Mouse (Mus musculus): ENCODE measurements at regions not wholly inside any gene's neighbourhood (a gene's known extent, or its start where the extent isn't known, plus 50 kb on each side); places are given as distances from the start of the nearest gene placed in this dataset.

DNA sequence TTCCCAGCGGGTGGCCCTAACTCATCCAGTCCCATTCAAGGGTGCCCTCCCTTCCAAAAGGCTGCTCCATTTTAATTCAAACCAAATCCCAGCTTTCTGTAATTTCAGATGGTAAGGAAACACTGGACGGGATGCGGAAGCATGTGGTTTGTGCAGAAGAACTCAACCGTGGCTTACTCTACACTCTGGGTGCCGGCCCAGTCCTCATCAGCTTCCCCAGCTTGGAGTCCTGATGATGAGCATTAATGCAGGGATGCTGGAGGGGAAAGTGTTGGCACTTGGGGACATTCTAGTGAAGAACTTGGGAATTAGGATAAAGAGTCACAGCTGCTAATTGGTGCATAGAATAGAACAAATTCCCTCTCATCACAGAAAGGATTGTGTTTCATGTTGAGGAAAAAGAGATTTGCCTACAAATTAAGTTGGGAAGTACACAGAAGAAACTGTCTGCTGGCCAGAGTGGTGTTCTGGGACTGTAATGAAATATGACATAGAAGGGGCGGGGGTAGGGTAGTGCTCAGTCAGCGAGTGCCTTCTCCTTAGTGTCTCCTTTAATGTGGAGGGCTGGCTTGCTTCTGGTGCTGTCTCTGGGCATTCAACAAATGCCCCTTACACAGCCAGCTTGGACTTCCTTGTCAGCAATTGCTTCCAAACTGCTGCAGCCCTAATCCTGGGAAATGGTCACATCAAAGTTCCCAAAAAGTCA, 285.0 kb upstream of the Bmper start:
- Histone ChIP-seq H3K4me1 (replicated peaks) (no peaks in the 10 kb centered on the region), H3K27me3 (no peaks in the 10 kb centered on the region), H3K27ac (no peak overlapping the region), H3K9ac (replicated peaks) (no peak overlapping the region), H3K4me2 (replicated peaks) (no peak overlapping the region), H3K4me3 (replicated peaks) (no peak overlapping the region), H3K9me3 (no peaks in the 10 kb centered on the region), H3K36me3 (no peaks in the 10 kb centered on the region)
- WGBS = 83% methylated on average over 7 of the region's 7 CpGs
- no peak for ATAC-seq

DNA sequence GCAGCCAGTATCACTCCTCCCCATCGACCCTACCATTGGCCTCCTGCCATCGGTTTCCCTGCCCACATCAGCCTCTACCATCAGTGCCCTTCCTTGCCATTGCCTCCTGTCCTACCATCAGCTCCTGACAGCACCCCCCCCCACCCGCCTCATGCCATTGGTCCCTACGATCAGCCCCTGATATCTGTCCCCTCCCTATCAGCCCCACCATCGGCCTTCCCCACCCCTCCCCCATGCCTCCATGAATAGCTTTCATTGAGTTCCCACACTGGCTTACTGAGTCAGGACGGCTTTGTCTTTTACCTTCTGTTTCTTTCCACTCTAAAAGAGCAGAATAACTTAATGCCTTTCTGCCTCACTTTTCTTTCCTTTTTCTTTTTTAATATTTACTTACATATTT, 277.9 kb upstream of the Bmper start:
- H3K9me3 ChIP-seq = no peaks in the 10 kb centered on the region
- peaks cover 7% of the 10 kb centered on the region for H3K4me1 ChIP-seq (replicated peaks)
- no peak for ATAC-seq
- no peak overlapping the region for H3K9ac ChIP-seq (replicated peaks)
- 56% methylated on average over 6 of the region's 6 CpGs for WGBS
- H3K4me3 ChIP-seq (replicated peaks) = no peak overlapping the region
- no peaks in the 10 kb centered on the region for H3K27me3 ChIP-seq
- H3K27ac ChIP-seq = no peak overlapping the region
- H3K36me3 ChIP-seq = no peaks in the 10 kb centered on the region
- no peak overlapping the region for H3K4me2 ChIP-seq (replicated peaks)

DNA sequence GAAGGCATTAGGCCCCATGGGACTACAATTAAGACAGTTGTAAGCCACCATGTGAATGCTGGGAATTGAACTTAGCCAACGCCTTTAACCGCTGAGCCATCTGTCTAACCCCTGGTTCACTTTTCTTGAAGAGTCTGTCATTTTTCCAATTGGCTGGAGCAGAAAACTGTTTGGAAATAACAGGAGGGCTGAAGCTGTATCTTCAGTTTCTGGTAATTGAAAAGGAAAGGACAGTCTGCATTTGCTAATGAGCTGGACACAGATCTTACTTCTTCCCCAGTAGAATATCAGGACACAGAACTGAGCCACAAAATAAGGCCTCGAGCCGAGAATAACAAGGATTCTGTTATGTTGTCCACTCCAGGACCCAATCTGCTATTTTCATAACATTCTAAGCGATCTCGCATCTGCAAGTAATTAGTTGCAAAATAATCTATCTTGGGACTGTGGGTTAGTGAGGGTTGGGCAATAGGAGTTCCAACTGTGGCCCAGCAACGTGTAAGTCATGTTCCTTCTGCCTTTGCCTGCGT, 277.4 kb upstream of the Bmper start:
- Histone ChIP-seq H3K9ac (replicated peaks) (no peak overlapping the region), H3K4me2 (replicated peaks) (no peak overlapping the region), H3K36me3 (no peaks in the 10 kb centered on the region), H3K27me3 (no peaks in the 10 kb centered on the region), H3K4me3 (replicated peaks) (no peak overlapping the region), H3K9me3 (no peaks in the 10 kb centered on the region), H3K4me1 (replicated peaks) (peaks cover 7% of the 10 kb centered on the region), H3K27ac (no peak overlapping the region)
- no peak for ATAC-seq
- WGBS = 74% methylated on average over 8 of the region's 8 CpGs

DNA sequence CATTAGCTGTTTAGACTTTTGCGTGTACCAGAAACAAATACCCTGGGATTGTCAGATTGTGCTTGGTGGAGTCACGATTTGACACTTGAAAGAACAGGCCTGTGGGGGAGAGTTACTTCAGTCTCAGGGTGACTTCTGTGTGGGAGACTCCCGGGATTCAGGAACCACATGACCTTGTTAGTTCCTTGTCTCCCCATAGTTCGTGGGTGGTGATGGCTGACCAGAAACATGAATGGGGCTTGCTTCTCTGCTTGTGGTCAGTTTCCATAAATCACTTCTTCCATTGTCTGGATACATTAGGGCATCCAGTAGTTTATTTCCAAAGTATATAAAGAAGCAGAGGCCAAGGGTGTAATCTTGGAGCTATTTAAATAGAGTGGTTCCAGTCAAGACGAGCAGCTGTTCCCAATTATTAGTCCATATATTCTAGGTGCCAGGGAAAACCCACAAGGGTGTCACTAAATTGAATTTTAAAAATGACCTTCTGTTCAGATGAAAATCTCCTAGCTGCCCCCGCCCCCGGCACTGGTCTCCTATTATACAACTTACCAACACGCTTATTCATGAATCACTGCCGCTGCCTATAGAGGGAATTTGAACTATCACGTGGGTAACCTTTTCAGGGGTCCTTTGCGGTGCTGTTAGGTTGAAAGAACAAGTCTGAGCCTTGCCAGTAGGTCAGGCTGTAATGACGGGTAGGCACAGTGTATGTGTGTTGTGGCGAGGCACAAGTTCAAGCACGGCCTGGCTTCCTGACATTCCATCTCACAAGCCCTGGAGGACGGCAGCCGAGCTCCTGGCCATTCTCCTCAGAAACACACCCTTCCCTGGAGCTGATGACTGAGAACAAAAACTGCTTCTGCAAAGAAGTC, 270.1 kb upstream of the Bmper start:
- Histone ChIP-seq H3K4me3 (replicated peaks) (no peak overlapping the region), H3K27me3 (no peaks in the 10 kb centered on the region), H3K36me3 (no peaks in the 10 kb centered on the region), H3K4me2 (replicated peaks) (no peak overlapping the region), H3K9ac (replicated peaks) (no peak overlapping the region), H3K9me3 (no peaks in the 10 kb centered on the region), H3K4me1 (replicated peaks) (no peaks in the 10 kb centered on the region), H3K27ac (no peak overlapping the region)
- 81% methylated on average over 16 of the region's 16 CpGs for WGBS
- ATAC-seq = no peak

DNA sequence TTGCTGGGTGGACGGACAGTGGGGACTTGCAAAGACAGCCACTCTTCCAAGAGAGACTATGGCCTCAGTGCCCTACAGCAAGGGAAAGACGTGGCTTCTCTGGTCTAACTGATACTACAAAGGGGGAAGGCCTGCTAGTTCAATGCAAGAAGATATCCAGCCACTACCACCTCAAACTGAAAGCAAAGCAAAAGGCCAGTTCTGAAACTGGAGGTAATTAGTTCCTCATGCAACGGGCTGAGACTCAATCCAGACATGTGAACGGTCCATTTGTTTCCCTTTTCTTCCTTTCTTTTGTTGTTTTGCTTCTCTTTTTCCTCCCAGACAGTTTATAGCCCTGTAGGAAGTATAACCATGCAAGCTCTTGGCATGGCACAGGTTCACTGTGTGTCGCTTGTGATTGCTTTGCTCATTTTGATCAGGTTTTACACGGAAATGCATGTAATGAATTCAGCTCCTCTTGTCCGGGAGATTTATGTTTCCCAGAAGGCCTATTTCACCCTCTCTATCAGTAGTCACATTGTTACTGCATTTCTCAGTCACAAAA, 260.5 kb upstream of the Bmper start:
- ATAC-seq = no peak
- no peak overlapping the region for H3K4me3 ChIP-seq (replicated peaks)
- no peaks in the 10 kb centered on the region for H3K4me1 ChIP-seq (replicated peaks)
- H3K36me3 ChIP-seq = no peaks in the 10 kb centered on the region
- H3K9ac ChIP-seq (replicated peaks) = no peak overlapping the region
- H3K9me3 ChIP-seq = peaks cover 4% of the 10 kb centered on the region; the same call in 1 of the 2 replicates
- H3K27me3 ChIP-seq = no peaks in the 10 kb centered on the region
- 66% methylated on average over 7 of the region's 7 CpGs for WGBS
- H3K27ac ChIP-seq = no peak overlapping the region
- no peak overlapping the region for H3K4me2 ChIP-seq (replicated peaks)

DNA sequence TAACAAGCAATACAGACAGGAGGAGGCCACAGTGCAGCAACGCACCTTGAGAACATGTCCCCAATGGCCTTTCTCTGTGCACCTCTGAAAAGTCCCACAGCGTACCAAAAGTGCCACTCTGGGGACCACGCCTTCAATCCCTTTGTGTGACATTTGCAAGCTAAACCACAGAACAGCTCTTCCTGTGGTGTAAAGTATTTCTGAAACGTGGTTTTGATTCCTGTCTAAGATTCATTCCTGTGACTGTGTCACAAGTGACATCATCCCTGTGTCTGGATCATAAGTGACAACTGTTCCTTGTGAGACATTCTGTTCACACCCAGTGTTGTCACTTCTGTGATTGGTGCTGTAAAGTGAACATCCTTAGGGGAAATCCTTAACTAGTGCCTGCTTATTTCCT, 251.6 kb upstream of the Bmper start:
- no peak overlapping the region for H3K4me2 ChIP-seq (replicated peaks)
- 90% methylated on average over 4 of the region's 4 CpGs for WGBS
- H3K9ac ChIP-seq (replicated peaks) = no peak overlapping the region
- no peak overlapping the region for H3K27ac ChIP-seq
- no peak overlapping the region for H3K4me3 ChIP-seq (replicated peaks)
- H3K27me3 ChIP-seq = no peaks in the 10 kb centered on the region
- no peaks in the 10 kb centered on the region for H3K36me3 ChIP-seq
- no peak for ATAC-seq
- no peaks in the 10 kb centered on the region for H3K9me3 ChIP-seq
- H3K4me1 ChIP-seq (replicated peaks) = no peaks in the 10 kb centered on the region

DNA sequence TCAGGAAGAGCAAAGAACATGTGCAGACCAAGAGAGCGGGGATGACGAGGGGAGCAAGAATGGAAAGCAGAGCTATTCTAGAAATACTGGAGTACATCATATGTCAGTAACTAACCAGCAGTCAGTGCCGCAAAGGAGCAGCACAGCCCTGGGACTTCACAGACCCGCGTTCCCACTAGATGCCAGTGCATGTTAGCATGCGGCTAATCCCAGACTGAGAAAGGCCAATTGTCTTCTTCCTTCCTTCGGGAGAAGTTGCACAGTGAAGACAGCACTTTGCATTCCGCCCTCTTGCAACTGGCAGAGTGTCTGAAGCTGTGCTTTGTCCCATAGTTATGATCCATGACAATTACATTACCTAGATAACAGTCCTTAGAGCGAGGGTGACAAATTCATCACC, 246.1 kb upstream of the Bmper start:
- Histone ChIP-seq H3K36me3 (no peaks in the 10 kb centered on the region), H3K9ac (replicated peaks) (no peak overlapping the region), H3K4me2 (replicated peaks) (no peak overlapping the region), H3K4me1 (replicated peaks) (peaks cover 6% of the 10 kb centered on the region), H3K27ac (no peak overlapping the region), H3K27me3 (no peaks in the 10 kb centered on the region), H3K9me3 (no peaks in the 10 kb centered on the region), H3K4me3 (replicated peaks) (no peak overlapping the region)
- 44% methylated on average over 9 of the region's 9 CpGs for WGBS
- ATAC-seq = no peak

DNA sequence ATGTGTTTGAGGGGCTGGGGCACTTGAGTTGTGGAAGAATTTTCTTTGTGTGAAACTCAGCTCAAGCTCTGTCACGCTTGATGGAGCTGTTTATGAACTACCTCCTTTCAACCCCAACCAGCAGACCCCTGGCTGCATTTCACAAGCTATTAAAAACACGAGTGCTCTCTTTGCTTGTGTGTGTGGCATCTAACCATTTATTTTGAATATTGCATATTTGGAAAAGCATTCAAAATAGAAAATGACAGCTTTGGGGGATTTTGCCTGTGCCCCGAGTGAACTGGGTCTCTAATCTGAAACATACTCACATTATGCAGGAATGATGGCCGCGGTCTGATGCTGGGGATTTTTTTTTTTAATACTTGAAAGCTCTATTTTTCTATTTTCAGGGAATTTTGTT, 243.2 kb upstream of the Bmper start:
- WGBS = 55% methylated on average over 5 of the region's 5 CpGs

DNA sequence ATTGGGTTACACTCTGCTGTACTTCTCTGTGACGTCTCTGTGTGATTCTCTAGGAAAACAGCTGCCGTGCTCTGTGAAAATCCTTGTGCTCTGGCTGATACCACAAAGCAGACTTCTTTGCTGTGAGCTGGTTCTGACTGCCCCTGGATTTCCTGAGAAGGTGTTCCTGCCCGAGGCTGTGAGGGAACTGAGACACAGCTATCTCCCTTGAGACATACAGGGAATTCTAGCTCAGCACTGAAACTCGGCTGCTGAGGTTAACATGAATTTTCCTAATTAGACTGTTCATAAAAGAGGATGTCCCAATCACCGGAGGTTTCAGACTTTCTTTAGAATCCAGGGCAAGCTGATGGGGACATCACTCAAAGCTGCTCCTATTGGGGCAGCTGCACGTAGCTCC, 233.4 kb upstream of the Bmper start:
- Histone ChIP-seq H3K4me3 (replicated peaks) (no peak overlapping the region), H3K4me2 (replicated peaks) (no peak overlapping the region), H3K27ac (no peak overlapping the region), H3K36me3 (no peaks in the 10 kb centered on the region), H3K9me3 (no peaks in the 10 kb centered on the region), H3K4me1 (replicated peaks) (no peaks in the 10 kb centered on the region), H3K9ac (replicated peaks) (no peak overlapping the region), H3K27me3 (no peaks in the 10 kb centered on the region)
- WGBS = 72% methylated on average over 6 of the region's 6 CpGs
- no peak for ATAC-seq

More for the DNA sequence above, 243.2 kb upstream of the Bmper start:
- Histone ChIP-seq H3K27ac (no peak overlapping the region), H3K27me3 (no peaks in the 10 kb centered on the region; the same call in 1 of the 2 replicates), H3K36me3 (no peaks in the 10 kb centered on the region), H3K9ac (replicated peaks) (no peak overlapping the region), H3K9me3 (no peaks in the 10 kb centered on the region), H3K4me1 (replicated peaks) (peaks cover 6% of the 10 kb centered on the region), H3K4me3 (replicated peaks) (no peak overlapping the region), H3K4me2 (replicated peaks) (no peak overlapping the region)
- ATAC-seq = no peak

DNA sequence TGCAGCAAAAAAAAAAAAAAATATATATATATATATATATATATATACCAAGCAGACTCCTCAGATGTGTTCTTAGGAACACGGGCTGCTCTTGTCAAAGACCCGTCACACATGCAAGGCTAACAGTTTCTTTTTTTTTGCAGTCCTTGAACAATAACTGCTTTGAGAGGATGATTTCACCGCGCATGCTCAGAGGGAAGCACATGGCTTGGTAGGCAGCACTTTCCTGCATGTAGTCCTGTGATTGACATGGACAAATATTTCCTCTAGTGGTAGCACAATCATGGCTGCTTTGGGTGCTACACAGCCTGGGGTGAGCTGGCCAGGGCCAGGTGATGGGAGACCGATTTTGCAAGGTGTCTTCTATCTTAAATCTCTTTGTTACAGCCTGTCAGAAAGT, 229.3 kb upstream of the Bmper start:
- WGBS = 83% methylated on average over 5 of the region's 5 CpGs
- H3K27me3 ChIP-seq = no peaks in the 10 kb centered on the region
- H3K9me3 ChIP-seq = no peaks in the 10 kb centered on the region
- H3K4me2 ChIP-seq (replicated peaks) = no peak overlapping the region
- no peaks in the 10 kb centered on the region for H3K36me3 ChIP-seq
- no peak overlapping the region for H3K4me3 ChIP-seq (replicated peaks)
- no peak overlapping the region for H3K9ac ChIP-seq (replicated peaks)
- H3K27ac ChIP-seq = no peak overlapping the region
- no peaks in the 10 kb centered on the region for H3K4me1 ChIP-seq (replicated peaks)
- ATAC-seq = no peak

DNA sequence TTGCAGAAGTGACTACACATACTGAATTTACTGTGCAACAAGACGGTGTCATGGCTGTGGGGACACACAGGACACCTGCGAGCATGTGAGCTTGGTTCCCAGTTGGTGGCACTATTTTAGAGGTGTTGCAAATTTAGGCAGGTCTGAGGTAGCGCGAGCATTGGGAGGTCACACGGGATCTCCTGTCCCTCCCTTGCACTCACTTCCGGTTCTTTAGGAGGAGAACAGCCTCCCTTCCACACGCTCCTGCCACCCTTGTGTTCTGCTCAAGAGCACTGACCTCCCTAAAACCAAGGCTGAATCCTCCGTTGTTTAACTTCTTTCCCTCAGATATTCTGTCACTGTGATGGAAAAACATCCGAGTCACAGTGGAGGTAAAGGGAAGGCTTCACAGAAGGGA, 227.3 kb upstream of the Bmper start:
- Histone ChIP-seq H3K27ac (no peak overlapping the region), H3K27me3 (no peaks in the 10 kb centered on the region), H3K4me3 (replicated peaks) (no peak overlapping the region), H3K9ac (replicated peaks) (no peak overlapping the region), H3K36me3 (no peaks in the 10 kb centered on the region), H3K4me2 (replicated peaks) (no peak overlapping the region), H3K9me3 (no peaks in the 10 kb centered on the region), H3K4me1 (replicated peaks) (no peaks in the 10 kb centered on the region)
- ATAC-seq = no peak
- 84% methylated on average over 9 of the region's 9 CpGs for WGBS

DNA sequence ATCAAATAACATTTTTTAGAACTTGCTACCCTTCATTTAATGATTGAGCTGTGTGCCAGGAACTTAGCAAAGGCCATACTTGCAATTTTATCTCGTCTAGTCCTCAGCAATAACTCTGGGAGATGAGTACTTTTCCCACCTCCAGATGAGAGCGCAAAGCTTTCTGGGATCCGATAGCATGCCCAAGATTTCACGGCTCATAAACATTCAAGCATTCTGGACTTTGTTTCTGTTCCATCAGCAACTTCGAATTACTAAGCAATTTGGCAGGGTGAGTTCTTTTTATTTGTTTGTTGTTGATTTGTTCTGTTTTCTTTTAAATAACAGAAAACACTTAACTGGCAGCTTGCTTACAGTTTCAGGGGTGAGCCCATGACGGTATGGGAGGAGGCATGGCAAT, 224.6 kb upstream of the Bmper start:
- no peak for ATAC-seq
- Histone ChIP-seq H3K36me3 (no peaks in the 10 kb centered on the region), H3K27ac (no peak overlapping the region), H3K4me3 (replicated peaks) (no peak overlapping the region), H3K9me3 (no peaks in the 10 kb centered on the region), H3K27me3 (0 out of 2 replicates have a peak, but pooled peaks cover 2% of the 10 kb centered on the region), H3K4me1 (replicated peaks) (no peaks in the 10 kb centered on the region), H3K9ac (replicated peaks) (no peak overlapping the region), H3K4me2 (replicated peaks) (no peak overlapping the region)
- 85% methylated on average over 6 of the region's 6 CpGs for WGBS

Measured in midbrain, embryonic 13.5 days (tissue).